Mouse (Mus musculus) spleen, adult 2 months (tissue): ENCODE results near the gene Phxr2.

Source experiments
- CTCF ChIP-seq: fragments of 200-500 bp; IDR thresholded peaks from 2 replicates; pipeline ENCODE4 v1.5.1; 2011; ENCODE audit warnings: mild to moderate bottlenecking, inconsistent platforms; ENCODE audit not compliant: insufficient read depth, insufficient read length, insufficient replicate concordance; ENCODE audit errors: extremely low read depth
- POLR2A ChIP-seq: fragments of 200-500 bp; IDR thresholded peaks from 2 replicates; pipeline ENCODE4 v1.6.1; 2011; ENCODE audit warnings: low read depth, low read length, inconsistent platforms

DNA sequence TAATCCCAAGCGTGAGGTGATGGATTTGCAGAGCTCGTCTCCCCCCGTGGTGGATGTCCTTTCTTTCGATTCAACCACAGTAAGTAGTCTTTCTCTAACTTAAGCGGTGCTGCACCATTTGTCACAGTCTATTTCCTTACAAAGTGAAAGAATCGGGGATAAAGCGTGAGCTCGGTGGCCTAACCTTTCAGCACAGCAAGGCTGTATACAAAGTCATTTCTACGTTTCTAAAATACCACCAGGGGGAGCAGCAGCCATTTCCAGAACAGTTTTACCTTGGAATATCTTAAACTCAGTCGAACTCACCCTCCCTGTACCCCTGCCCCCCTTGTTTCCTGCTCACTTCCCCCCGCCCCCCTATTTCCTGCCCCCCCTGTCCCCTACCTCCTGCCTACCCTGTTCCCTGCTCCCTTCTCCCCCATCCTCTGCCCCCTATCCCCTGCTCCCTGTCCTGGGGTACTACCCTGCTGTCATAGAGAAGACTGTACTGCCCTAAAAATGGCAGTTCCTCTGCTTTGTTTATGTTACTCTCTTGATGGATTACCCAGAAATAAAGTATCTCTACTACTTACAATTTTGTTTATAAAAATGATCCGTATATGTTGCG is 38.8 kb upstream of the Phxr2 start:
- TF ChIP-seq CTCF (no peak), POLR2A (no peak)
